Mouse (Mus musculus) urinary bladder, postnatal 4 days (tissue): ENCODE results near the gene Gfi1b.

Source experiments
- DNase-seq, 2 experiments: peaks; one replicate each; pipeline ENCODE4 v3.0.0; 2021 to 2022; ENCODE audit warnings: low spot score in 2 of 2

Gene Gfi1b

DNA sequence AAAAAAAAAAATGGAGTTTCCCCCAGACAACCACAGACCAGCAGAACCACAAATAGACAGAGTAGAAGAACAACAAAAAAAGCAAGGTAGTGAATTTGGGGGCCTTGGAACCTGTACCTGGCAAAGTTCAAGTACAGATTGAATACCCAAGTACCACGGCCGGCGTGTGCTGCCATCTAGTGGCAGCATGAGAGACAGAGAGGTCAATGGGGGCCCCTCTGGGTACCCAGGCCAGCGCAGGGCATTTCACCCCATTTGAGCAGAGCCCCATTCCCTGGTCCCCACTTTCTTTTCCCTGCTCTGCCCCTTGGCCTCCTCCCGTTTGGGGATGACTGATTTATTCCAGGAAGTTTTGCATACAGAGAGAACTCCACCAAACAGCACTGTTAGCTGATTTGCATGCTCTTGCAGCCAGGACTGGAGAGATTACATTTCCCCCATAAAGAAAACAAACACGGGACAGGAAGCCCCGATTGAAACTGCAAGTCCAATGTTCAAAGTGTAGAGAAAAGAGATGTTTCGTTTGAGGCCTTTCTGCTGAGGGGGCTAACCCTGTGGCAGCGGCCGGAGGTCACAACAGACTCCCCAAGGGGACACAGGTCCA, 841 bp upstream of the Gfi1b start:
- DNase-seq = no peak

DNA sequence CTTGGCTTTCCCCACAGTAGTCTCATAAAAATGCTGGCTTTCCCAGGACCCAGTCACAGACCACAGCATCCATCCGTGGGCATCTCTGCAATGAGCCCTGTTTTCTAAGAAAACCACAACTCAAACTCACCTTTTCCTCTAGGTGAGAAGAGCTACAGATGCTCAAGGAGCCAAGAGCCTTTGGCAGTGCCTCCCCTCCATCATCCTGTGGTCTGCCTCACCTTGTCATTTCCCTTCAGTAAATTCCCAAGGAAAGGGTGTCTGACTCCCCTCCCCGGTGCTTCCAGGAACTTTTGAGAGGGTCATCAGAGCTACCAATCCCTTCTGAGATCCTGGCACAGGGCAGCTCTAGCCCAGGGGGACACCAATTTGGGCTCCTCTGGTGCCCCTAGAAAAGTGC, 671 bp downstream of the Gfi1b start:
- no peak for DNase-seq

DNA sequence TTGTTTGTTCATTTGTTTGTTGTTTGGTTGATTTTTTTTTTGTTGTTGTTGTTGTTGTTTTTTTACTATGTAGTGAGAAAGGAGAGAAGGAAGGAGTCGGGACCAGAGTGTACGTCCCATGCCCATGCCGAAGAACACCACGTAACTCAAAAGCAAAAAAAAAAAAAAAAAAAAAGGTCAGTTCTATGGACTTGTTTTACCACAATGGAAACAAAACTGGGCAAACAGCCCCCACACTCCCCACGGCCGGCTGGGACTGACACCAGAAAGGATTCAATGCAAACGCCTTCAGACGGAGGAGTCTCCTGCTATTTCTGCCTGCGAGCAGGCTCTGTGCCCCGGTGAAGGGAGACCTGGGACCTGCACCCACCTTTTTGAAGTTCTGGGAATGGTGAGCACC, 1.3 kb downstream of the Gfi1b start:
- no peak for DNase-seq

DNA sequence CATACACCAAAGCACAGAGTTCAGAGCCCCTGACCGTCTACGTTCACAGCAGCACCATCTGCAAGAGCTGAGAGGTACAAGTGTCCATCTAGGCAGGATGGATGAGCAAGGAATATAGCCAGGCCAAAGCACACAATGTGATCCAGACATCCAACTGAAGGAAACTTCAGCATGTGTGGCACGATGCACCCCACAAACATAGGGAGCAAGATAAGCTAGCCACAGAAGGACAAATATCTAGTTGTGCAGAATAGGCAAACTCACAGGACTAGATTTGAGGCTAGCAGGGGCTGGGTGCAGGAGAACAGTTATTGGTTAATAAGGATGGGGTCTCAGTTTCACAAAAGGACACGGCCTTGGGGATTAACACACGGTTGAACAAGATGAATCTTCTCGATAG, 2.4 kb downstream of the Gfi1b start:
- no peak for DNase-seq

DNA sequence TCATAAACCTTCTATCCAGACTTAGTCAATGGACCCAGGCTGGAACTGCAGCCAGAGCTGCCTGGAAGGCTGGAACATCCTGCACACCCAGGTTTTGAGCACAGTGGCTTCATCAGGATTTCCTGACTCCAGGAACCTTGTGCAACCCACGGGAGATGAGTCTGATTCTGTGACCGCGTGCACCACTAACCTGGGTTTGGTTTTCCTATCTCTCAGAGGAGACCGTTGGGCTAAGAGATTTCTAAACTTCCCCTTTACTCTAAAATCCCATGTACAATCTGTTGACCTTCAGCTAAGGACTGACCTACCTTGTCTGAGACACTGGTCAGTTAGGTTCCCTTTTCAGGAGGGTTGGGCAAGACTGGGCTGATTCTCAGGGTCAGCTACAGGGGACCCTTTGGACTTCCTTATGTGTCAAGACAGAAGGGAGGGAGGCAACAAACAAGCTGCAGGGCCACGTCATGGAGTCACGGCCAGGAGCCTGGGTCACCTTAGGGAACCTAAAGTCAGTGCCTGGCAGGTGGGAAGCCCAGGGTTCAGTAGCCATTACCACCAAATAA, 2.9 kb downstream of the Gfi1b start:
- DNase-seq = no peak

DNA sequence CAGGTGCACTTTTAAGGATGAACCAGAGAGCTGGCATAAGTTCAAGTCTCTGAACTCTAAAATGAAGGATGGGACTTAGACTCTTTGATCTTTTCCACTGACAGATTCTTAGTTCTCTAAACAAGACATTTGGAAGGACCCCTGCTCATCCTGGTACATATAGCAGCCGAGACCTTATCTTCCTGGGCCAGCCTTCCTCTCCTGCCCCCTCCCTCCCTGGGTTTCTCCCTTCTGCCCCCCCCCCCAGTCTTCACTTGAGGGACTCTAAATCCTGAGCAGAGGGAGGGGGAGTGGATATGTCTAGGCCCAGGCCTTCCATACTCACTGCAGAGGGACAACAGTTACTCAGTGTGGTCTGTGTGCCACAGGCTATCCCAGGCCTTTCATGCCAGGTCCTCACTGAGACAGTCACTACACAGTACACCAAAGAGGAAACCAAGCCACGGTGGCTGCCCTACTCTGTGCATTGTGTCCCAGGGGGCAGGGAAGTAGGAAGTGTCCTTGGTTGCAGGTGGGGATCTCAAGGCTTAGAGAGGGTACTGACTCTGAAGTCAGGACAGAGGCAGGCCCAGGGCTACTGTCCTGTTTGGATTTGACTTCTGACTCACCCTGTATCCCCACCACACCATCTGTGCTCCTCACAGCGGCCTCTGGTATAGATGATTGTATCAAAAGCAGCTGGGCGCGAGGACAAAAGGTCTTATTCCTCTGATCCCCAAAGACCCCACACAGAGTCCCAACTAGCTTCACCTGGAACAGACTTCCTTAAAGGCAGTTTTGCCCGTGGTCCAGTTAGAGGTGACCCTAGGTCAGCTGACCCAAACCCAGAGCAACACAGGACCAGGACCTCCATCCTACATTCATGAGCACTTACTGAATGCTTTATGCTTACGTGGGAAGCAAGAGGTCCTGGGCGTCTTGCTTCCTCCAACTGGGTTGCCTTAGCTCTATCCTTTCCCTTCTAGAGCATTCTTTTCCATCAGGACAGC, 4.0 kb downstream of the Gfi1b start:
- DNase-seq = no peak

DNA sequence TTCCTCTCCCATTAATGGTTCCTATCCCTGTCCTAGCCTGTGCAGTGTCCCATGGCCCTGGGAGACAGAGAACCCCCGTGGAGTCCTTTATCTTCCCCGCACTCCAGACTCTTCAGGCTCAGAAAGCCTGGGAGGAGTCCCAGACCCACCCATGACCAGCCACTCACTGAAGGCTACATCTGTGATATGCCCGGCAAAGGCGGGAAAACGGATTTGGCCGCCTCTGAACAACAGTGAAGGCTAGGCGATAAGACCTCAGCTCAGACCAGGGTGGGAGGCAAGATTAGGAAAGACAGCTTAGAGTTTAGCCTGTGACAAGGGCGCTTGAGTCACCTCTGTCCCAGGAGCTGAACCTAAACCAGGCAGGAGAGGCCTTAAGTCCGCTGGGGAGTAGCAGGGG, 4.9 kb downstream of the Gfi1b start:
- no peak for DNase-seq

DNA sequence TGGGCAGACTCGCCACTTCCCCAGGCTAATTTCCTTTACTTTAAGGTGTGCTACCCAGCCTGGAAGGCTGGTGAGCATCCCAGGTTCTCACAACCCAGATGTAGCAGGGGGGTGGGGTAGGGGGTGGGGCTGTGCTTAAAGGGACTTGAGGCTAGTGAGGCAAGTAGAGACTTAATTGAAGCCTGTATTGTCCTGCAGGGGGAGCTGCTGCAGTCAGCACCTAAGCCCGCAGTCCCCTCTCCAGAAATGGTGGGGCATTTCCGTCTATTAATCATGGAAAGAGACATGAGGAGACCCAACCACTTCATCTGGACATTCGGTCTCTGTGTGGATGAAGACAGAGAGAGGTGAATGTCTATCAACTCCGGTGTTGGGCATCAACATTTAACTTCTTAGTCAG, 5.4 kb downstream of the Gfi1b start:
- DNase-seq = no peak

DNA sequence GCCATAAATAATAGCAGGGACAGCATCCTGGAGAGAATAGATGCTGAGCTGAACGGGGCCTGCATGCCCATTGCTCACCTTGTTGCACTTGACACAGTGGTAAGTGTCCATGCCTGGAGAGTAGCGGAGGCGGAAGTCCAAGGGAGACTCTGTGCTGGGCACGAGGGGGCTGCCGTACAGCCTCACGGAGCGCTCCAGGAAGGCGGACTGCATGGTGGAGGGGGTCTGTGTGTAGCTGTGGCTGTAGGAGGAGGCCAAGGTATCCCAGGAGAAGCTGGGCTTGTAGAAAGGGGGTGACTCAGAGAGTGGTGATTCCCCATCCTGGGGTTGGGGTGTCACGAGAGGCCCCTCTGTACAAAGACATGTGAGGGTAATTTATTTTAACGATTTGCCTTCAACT, 8.2 kb downstream of the Gfi1b start:
- no peak for DNase-seq

DNA sequence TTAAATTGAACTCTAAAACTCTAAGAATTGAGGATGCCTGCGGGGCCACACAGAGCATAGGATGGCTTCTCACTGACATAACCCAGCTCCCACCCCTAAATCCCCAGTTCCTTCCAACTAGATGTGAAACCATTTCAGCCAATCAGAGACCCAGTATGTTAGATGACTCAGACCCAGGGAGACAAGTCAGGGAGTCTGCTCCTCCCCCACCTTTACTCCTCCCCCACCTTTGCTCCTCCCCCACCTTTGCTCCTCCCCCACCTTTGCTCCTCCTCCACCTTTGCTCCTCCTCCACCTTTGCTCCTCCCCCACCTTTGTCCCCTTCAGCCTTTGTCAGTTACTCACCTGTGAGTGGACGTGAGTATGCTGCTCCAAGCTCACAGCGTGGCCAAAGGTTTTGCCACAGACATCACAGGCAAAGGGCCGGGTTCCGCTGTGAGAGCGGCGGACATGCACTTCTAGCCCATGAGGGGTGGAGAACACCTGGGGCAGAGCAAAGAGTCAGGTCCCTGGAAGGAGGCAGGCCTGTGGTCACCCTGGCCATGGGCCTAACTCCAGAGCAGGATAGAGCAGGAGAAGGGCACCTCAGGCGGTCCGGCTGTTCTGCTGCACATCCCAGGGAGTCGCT, 9.2 kb downstream of the Gfi1b start:
- no peak for DNase-seq

DNA sequence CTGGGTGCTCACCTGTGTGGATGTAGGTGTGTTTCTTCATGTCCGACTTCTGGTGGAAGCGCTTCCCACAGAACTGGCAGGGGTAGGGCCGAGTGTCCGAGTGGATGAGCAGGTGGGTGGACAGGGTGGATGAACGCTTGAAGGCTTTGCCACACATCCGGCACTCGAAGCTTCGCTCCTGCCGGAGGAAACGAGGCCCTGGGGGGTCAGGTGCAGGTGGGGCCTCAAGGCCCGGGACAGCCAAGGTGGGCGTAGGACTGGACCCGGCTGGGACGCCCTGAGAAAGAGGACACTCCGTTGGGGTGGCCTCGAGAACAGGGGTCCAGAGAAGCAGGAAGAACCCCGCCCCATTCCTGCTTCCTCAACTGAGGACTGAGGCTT, 10.4 kb downstream of the Gfi1b start:
- no peak for DNase-seq

DNA sequence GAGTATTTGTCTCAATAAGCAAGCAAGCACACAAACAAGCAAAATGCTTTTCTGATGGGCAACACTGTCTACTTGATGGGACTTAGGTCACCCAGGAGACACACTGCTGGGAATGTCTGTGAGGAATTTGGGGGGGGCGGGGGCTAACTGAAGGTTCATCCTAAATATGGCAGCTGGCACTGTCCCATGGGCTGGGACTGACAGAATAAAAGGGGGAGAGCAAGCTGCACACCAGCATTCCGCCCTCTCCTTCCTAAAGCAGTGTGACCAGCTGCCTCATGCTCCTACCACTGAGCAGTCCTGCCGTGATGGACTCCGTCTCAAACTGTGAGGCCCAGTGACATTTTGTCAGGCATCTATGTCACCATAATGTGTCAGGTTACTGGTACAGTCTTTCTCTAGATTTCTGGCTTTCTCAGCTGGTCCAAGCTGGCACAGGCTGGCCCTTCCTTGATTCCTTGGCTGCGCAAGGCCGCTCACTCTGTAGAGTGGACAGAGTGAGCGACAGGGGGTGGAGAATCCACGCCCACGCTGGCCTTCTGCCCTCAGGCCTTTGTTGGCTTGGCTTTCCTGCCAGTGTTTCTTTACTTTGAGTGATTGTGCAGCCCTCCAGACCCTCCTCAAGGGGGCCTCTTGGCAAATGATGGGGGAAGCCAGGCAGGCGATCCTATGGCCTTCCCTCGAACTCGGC, 10.9 kb downstream of the Gfi1b start:
- no peak for DNase-seq

DNA sequence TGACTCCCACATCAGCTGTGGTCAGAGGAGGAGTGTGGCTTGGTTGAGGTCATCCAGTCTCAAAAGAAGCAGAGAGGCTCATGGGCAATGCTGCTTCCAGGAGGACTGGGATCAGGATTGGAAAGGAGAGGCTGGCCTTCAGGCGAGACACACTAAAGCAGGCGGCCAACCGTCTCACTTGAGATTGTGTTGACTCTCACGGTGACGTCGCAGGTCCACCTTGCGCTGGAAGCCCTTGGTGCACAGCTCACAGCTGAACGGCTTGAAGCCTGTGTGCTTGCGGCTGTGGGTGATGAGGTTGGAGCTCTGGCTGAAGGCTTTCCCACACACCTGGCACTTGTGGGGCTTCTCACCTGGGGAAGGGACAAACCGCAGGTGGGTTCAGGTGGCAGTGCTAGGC, 11.9 kb downstream of the Gfi1b start:
- DNase-seq = no peak

DNA sequence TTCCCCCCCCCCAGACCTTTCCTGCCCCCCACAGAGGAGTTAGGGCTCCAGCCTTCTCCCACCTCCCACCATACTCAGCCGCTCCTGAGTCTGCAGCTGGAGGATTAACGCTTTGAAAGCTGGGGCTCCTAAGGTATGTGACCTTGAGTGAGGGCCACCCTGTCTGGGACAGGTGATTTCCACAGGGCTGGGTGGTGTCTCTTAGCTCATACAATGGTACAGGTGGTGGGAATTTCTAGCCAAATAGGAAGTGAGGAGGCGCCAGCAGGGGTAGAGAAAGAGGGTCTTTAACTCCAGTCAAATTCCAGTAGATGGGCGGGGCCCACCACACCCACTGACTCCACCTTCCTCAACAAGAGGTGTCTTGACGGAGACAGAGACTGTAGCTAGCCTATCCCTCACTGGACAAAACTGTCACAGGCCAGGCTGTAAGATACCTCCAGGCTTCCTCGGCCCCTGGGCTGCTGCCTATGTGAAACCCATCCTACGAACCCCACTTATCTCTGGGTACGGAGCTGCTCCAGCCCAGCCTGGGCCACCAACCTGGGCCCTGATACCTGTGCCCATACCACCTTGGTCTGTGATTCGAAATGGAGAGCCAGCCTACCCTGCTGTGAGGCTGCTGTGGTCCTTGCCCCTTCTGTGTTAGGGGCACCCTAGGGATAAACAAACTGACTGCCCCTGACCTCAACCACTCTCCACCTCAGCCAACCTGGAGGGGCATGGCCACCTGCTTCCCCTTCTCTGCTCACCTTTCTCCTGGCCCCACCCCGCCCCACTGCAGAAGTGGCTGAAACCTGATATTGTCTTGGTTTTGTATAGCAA, 14.2 kb downstream of the Gfi1b start:
- DNase-seq = no peak

DNA sequence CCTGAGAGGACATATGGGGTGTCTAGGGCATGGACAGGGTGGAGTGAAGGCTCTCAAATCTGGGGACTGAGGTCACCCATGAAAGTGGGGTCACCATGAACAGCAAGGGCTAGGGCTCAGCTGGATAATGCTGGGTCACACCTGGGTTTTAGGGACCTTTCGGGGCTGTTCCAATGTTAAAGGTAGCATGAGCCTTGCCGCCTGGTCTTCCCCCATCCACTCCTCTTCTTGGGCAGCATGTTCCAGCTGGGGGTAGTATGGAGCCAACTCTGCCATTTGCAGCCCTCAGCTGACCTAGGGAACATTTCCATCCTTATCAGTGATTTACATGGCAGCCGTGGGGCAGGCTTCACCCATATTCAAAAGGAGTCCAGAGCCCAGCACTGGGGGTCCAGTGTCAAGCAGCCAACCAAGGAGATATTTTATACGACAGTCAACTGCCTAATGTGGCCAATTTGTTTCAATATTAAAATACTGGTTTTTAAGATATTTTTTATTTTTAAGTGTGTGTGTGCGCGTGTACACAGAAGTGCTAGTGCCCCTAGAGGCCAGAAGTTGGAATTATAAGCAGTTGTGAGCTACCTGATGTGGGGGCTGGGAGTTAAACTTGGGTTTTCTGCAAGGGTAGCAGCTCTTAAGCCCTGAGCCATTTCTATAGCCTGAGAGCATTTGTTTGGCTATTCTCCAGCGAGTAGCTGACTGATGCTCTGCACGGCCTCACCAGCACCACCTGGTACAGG, 15.0 kb downstream of the Gfi1b start:
- no peak for DNase-seq

DNA sequence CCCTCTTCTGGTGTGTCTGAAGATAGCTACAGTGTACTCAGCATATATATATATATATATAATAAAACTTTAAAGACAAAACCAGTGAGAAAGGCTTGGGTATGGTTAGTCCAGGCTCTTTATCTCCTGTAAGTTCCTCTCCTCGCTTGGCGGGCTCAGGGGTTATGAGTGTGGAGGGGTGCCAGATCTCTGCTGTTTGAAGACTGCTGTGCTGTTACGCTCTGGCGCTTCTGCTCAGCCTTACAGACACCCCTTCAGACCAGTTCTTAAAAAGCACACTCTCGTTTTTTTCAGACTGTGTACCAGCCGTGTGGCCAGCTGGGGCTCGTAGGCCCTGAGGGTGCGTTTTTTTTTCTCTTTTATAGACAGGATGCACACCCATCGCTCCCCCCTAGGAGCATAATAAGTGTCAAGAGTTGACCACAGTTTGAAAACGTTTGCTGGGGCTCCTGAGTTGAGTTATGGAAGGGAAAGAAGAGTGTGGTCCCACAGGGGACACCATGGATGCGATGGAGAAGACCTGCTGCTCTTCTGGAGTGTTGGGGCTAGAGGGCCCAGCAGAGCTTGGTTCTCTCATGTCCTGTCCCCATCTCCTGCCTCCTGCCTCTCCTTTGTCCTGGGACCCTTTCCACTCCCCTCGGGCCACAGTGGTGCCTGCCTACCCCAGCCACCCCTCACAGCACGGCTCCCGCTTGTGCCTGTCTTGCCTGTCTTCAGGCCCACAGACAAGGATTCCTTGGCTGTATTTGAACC, 15.8 kb downstream of the Gfi1b start:
- no peak for DNase-seq

DNA sequence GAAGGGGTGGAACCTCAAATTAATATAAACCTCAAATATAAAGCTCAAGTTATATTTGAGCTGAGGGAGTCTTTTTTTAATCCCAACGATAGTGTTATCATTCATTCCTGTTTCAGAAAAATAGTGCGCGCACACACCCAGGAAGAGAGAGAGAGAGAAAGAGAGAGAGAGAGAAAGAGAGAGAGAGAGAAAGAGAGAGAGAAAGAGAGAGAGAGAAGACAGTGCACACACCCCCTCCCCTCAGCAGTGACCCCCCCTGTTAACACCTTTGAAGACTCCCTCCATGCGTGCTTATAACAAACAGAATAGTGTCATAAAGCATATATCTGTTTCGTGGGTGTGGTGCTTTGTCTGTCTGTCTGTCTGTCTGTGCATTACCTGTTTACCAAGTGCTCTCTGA, 18.2 kb downstream of the Gfi1b start:
- no peak for DNase-seq

DNA sequence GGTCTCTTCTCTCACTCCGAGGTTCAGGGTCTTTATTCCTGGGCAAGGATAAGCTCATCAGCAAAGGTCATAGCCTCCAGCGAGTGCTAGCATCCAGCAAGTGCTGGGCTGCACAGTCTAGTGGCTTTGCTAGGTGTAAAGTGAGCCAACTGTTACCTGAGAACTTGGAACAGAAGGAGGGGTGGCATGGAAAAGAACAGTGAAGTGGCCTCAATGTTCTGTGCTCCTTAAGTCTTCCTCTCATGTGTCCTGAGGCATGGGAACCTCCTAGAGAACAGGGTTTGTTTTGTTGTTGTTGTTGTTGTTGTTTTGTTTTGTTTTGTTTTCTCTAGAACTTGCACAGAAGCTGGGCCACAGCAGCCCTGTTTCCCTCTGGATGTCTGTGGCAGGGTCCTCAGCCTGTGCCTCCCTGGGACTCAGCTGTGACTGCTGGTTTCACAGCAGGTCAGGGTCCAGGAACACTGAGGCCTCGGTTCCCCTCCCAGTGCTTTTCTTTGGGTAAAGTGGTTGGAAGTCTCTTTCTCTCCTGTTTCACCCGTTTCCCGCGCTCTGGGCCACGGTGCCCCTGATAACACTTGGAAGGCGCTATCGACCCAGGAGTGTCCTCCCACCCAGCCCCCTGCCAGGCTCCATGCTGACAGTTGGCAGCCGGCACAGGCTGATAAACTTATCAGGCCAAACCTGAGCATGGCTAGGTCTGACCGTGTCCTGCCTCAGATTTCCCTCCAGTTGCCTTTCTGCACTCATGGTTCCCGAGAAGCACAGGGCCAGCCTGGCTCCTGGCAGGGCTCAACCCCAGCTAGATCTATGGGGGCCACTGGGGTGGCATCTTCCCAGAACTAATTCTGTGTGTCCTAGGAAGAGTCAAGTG, 19.8 kb downstream of the Gfi1b start:
- DNase-seq = no peak

DNA sequence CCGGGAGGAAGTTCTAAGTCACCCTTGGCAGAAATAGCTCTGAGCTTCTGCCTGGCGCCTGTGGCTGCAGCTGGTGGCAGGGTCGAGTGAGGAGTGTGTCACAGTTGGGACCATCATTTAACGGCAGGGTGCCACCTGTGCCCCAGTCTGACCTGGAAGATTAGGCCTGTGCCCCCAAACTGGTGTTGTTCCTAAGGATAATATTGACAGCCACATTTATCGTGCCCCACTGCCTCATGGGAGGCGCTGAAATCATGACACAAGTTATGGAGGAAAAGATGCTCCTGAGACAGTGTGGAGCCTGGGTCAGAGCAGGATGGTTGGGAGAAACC, 22.2 kb downstream of the Gfi1b start:
- DNase-seq = no peak
